Mouse (Mus musculus): ENCODE data around the gene Olfr243. TPM values are rescaled to one million over a fixed set of nuclear protein-coding genes. Genes with fewer than 3 reads are reported as not detected.
"Not testable (repeated sequence)": the region's sequence is repeated elsewhere in the genome, so short reads cannot be mapped to it uniquely, and the experiment has no call there.

The Olfr243 gene
- not detected in 2 replicates for polyA plus RNA-seq (2014; fragmentation: Nextera tagmentation; extraction: Ambion mirVana)

- H3K9me3 ChIP-seq (ENCODE audit: control insufficient read depth, low read length), result no peaks in the 10 kb centered on the region
- no peak within 1 kb of the TSS for H3K4me2 ChIP-seq (replicated peaks; ENCODE audit: low read depth, low read length)
- no peaks in the 10 kb centered on the region for H3K36me3 ChIP-seq (ENCODE audit: control insufficient read depth, insufficient read depth, low read length)
- no peak within 1 kb of the TSS for H3K27ac ChIP-seq (ENCODE audit: low read depth, low read length)
- H3K4me1 ChIP-seq (ENCODE audit: control insufficient read depth, insufficient read depth, low read length), result no peaks in the 10 kb centered on the region
- no peak for ATAC-seq (ENCODE audit: low FRiP score, low TSS enrichment)
- H3K27me3 ChIP-seq (ENCODE audit: control insufficient read depth, insufficient read depth, low read length), result no peaks in the 10 kb centered on the region
- no peak within 1 kb of the TSS for H3K9ac ChIP-seq (ENCODE audit: low read depth, low read length)
- H3K4me3 ChIP-seq (ENCODE audit: low read length), result no peak within 1 kb of the TSS
Observed at GRCm38 (mm10) chr7:103714371-103714770, at the start of gene Olfr243. TSS of gene Olfr243 (plus strand) at chr7:103714671.

GRCm38 (mm10) chr7:103671091-103671490 lies 43.4 kb upstream of the Olfr243 start, which contains the start of gene Olfr624:
TSS of gene Olfr624 (minus strand) at chr7:103671191.
- H3K36me3 ChIP-seq (ENCODE audit: control insufficient read depth, insufficient read depth, low read length), result no peaks in the 10 kb centered on the region
- 96% methylated on average over 2 of the region's 2 CpGs for WGBS
- H3K9ac ChIP-seq (ENCODE audit: low read depth, low read length), result no peak within 1 kb of the TSS
- ATAC-seq (ENCODE audit: low FRiP score, low TSS enrichment), result no peak
- no peak within 1 kb of the TSS for H3K4me3 ChIP-seq (ENCODE audit: low read length)
- H3K4me1 ChIP-seq (ENCODE audit: control insufficient read depth, insufficient read depth, low read length), result no peaks in the 10 kb centered on the region
- no peak within 1 kb of the TSS for H3K27ac ChIP-seq (ENCODE audit: low read depth, low read length)
- no peaks in the 10 kb centered on the region for H3K27me3 ChIP-seq (ENCODE audit: control insufficient read depth, insufficient read depth, low read length)
- H3K9me3 ChIP-seq (ENCODE audit: control insufficient read depth, low read length), result no peaks in the 10 kb centered on the region
- no peak within 1 kb of the TSS for H3K4me2 ChIP-seq (replicated peaks; ENCODE audit: low read depth, low read length)

- no peak for ATAC-seq (ENCODE audit: low FRiP score, low TSS enrichment)
- Histone ChIP-seq H3K4me1 (ENCODE audit: control insufficient read depth, insufficient read depth, low read length) (no peaks in the 10 kb centered on the region), H3K4me2 (replicated peaks; ENCODE audit: low read depth, low read length) (no peak within 1 kb of the TSS), H3K27ac (ENCODE audit: low read depth, low read length) (no peak within 1 kb of the TSS), H3K9me3 (ENCODE audit: control insufficient read depth, low read length) (no peaks in the 10 kb centered on the region), H3K36me3 (ENCODE audit: control insufficient read depth, insufficient read depth, low read length) (no peaks in the 10 kb centered on the region), H3K9ac (ENCODE audit: low read depth, low read length) (no peak within 1 kb of the TSS), H3K4me3 (ENCODE audit: low read length) (no peak within 1 kb of the TSS), H3K27me3 (ENCODE audit: control insufficient read depth, insufficient read depth, low read length) (no peaks in the 10 kb centered on the region)
Observed at GRCm38 (mm10) chr7:103682420-103682819, 32.1 kb upstream of the Olfr243 start, which contains the start of gene Olfr625-ps1. TSS of gene Olfr625-ps1 (plus strand) at chr7:103682720.

GRCm38 (mm10) chr7:103699469-103699868 lies 15.0 kb upstream of the Olfr243 start:
- H3K4me1 ChIP-seq (ENCODE audit: control insufficient read depth, insufficient read depth, low read length), result no peaks in the 10 kb centered on the region
- WGBS, result 92% methylated on average over 4 of the region's 4 CpGs
- H3K9ac ChIP-seq (ENCODE audit: low read depth, low read length), result no peak overlapping the region

DNA sequence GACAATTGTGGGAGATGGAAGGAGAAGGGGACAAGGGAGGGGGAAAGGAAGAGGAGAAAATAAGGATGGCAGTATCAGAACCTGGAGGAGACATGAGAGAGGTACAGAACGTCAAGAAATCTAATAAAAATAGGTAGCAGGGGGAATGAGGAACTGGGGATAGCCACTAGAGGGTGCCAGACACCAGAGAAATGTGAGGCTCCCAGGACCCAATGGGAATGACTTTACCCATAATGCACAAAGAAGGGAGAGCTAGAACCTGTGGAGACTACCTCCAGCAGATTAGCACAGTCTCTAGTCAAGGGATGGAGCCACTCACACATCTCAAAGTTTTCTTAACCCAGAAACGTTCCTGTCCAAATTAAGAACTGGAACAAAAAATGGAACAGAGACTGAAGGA lies 2.4 kb upstream of the Olfr243 start:
- Histone ChIP-seq H3K4me1 (ENCODE audit: control insufficient read depth, insufficient read depth, low read length) (no peaks in the 10 kb centered on the region), H3K9ac (ENCODE audit: low read depth, low read length) (no peak overlapping the region), H3K27me3 (ENCODE audit: control insufficient read depth, insufficient read depth, low read length) (no peaks in the 10 kb centered on the region), H3K36me3 (ENCODE audit: control insufficient read depth, insufficient read depth, low read length) (no peaks in the 10 kb centered on the region), H3K4me2 (replicated peaks; ENCODE audit: low read depth, low read length) (no peak overlapping the region), H3K4me3 (ENCODE audit: low read length) (no peak overlapping the region), H3K27ac (ENCODE audit: low read depth, low read length) (no peak overlapping the region), H3K9me3 (ENCODE audit: control insufficient read depth, low read length) (no peaks in the 10 kb centered on the region)
- ATAC-seq (ENCODE audit: low FRiP score, low TSS enrichment), result no peak
- WGBS, result 46% methylated on average over 2 of the region's 2 CpGs

More at GRCm38 (mm10) chr7:103699469-103699868, 15.0 kb upstream of the Olfr243 start:
- Histone ChIP-seq H3K27me3 (ENCODE audit: control insufficient read depth, insufficient read depth, low read length) (no peaks in the 10 kb centered on the region), H3K4me2 (replicated peaks; ENCODE audit: low read depth, low read length) (no peak overlapping the region), H3K27ac (ENCODE audit: low read depth, low read length) (no peak overlapping the region), H3K36me3 (ENCODE audit: control insufficient read depth, insufficient read depth, low read length) (no peaks in the 10 kb centered on the region), H3K9me3 (ENCODE audit: control insufficient read depth, low read length) (no peaks in the 10 kb centered on the region), H3K4me3 (ENCODE audit: low read length) (no peak overlapping the region)
- ATAC-seq (ENCODE audit: low FRiP score, low TSS enrichment), result no peak

DNA sequence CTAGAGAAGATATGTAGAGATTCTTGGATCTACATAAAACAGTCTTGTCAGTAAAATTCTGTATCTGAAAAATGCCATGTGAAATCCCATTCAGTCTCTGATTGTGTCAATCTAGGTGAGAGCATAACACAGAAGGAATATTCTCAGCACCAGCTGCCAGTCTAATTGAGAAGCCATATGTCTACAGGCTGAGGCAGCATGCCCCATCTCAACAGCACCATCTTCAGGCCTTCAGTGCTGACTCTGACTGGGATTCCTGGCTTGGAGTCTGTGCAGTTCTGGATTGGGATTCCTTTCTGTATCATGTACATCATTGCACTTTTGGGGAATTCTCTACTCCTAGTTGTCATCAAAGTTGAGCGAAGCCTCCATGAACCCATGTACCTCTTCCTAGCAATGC lies 1.9 kb downstream of the Olfr243 start:
- not testable (repeated sequence) for H3K36me3 ChIP-seq (ENCODE audit: control insufficient read depth, insufficient read depth, low read length); H3K27me3 ChIP-seq (ENCODE audit: control insufficient read depth, insufficient read depth, low read length); H3K9me3 ChIP-seq (ENCODE audit: control insufficient read depth, low read length); H3K4me3 ChIP-seq (ENCODE audit: low read length); H3K9ac ChIP-seq (ENCODE audit: low read depth, low read length); H3K4me1 ChIP-seq (ENCODE audit: control insufficient read depth, insufficient read depth, low read length); H3K27ac ChIP-seq (ENCODE audit: low read depth, low read length); H3K4me2 ChIP-seq (replicated peaks; ENCODE audit: low read depth, low read length); ATAC-seq (ENCODE audit: low FRiP score, low TSS enrichment)
- 93% methylated on average over 1 of the region's 1 CpGs for WGBS

DNA sequence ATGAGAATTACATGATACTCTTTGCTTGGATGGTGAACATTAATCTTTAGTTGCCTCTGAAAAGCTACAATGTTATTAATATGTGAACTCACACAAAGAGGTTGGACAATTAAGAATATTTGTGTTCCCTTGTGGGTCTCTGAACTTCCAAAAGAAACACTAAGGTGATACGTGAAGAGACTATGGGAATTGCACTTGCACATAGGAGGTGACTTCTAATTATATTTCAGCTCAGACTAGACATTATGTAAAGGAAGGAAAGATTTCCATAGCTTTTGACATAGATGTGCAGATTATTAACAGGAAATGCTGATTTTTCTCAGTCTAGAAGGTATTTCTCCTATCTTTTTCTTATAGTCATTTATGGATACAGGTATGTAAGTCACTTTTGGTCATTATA lies 15.6 kb downstream of the Olfr243 start, which contains the start of gene Olfr628:
Gene Olfr628 (plus strand): TSS at position 301 of the 400 bp plus-strand sequence.
- Histone ChIP-seq H3K4me2 (replicated peaks; ENCODE audit: low read depth, low read length) (no peak within 1 kb of the TSS), H3K4me1 (ENCODE audit: control insufficient read depth, insufficient read depth, low read length) (no peaks in the 10 kb centered on the region), H3K9me3 (ENCODE audit: control insufficient read depth, low read length) (no peaks in the 10 kb centered on the region), H3K4me3 (ENCODE audit: low read length) (no peak within 1 kb of the TSS), H3K9ac (ENCODE audit: low read depth, low read length) (no peak within 1 kb of the TSS), H3K36me3 (ENCODE audit: control insufficient read depth, insufficient read depth, low read length) (no peaks in the 10 kb centered on the region), H3K27ac (ENCODE audit: low read depth, low read length) (no peak within 1 kb of the TSS), H3K27me3 (ENCODE audit: control insufficient read depth, insufficient read depth, low read length) (no peaks in the 10 kb centered on the region)
- no peak for ATAC-seq (ENCODE audit: low FRiP score, low TSS enrichment)
- 96% methylated on average over 1 of the region's 1 CpGs for WGBS

DNA sequence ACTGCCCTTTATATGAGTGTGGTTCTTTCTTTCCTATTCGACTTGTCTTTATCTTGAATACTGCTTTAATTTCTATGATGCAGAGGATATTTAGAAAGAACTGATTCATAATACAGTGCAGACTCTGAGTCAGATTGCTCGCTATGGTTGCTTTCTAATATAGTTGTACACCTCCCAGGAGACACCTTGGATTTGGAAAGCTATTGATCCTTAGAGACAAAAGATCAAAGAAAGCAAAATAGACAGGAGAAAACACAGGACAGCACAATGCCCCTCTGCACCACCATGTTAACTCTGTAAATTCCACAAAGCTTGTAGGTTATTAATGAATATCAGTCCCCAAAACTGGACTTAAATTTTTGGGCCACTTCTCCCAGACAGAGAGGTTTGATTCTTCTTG lies 30.4 kb downstream of the Olfr243 start, which contains the start of gene Olfr629:
Gene Olfr629 (minus strand): TSS at position 101 of the 400 bp plus-strand sequence.
- Histone ChIP-seq H3K4me2 (replicated peaks; ENCODE audit: low read depth, low read length) (no peak within 1 kb of the TSS), H3K4me1 (ENCODE audit: control insufficient read depth, insufficient read depth, low read length) (no peaks in the 10 kb centered on the region), H3K36me3 (ENCODE audit: control insufficient read depth, insufficient read depth, low read length) (no peaks in the 10 kb centered on the region), H3K9me3 (ENCODE audit: control insufficient read depth, low read length) (no peaks in the 10 kb centered on the region), H3K4me3 (ENCODE audit: low read length) (no peak within 1 kb of the TSS), H3K27me3 (ENCODE audit: control insufficient read depth, insufficient read depth, low read length) (no peaks in the 10 kb centered on the region), H3K27ac (ENCODE audit: low read depth, low read length) (no peak within 1 kb of the TSS), H3K9ac (ENCODE audit: low read depth, low read length) (no peak within 1 kb of the TSS)
- no peak for ATAC-seq (ENCODE audit: low FRiP score, low TSS enrichment)
- 79% methylated on average over 2 of the region's 2 CpGs for WGBS

GRCm38 (mm10) chr7:103757233-103757632 lies 42.8 kb downstream of the Olfr243 start, which contains the start of gene Olfr630:
TSS of gene Olfr630 (minus strand) at chr7:103757333.
- no peaks in the 10 kb centered on the region for H3K9me3 ChIP-seq (ENCODE audit: control insufficient read depth, low read length)
- H3K9ac ChIP-seq (ENCODE audit: low read depth, low read length), result no peak within 1 kb of the TSS
- no peaks in the 10 kb centered on the region for H3K27me3 ChIP-seq (ENCODE audit: control insufficient read depth, insufficient read depth, low read length)
- H3K4me3 ChIP-seq (ENCODE audit: low read length), result no peak within 1 kb of the TSS
- H3K27ac ChIP-seq (ENCODE audit: low read depth, low read length), result no peak within 1 kb of the TSS
- no peak for ATAC-seq (ENCODE audit: low FRiP score, low TSS enrichment)
- whole genome bisulfite sequencing, result 46% methylated on average over 2 of the region's 2 CpGs
- no peaks in the 10 kb centered on the region for H3K4me1 ChIP-seq (ENCODE audit: control insufficient read depth, insufficient read depth, low read length)
- H3K4me2 ChIP-seq (replicated peaks; ENCODE audit: low read depth, low read length), result no peak within 1 kb of the TSS
- no peaks in the 10 kb centered on the region for H3K36me3 ChIP-seq (ENCODE audit: control insufficient read depth, insufficient read depth, low read length)

All from kidney, embryonic 14.5 days (tissue).